Mouse (Mus musculus) small intestine, adult 2 months (tissue): Measurements from ENCODE around the gene Ypel2. TPM values are rescaled to one million over a fixed set of nuclear protein-coding genes. Genes with fewer than 3 reads are reported as not detected.

ENCODE experiments used
- H3K27ac ChIP-seq: fragments of 200-500 bp; 2 replicates; pipeline ENCODE4 v1.5.1; 2012; ENCODE audit warnings: low read depth, low read length, control low read depth, inconsistent platforms; ENCODE audit not compliant: insufficient read depth
- H3K27me3 ChIP-seq: fragments of 200-500 bp; 2 replicates; pipeline ENCODE4 v1.6.1; 2012; ENCODE audit warnings: mild to moderate bottlenecking, moderate library complexity, low read length, inconsistent platforms; ENCODE audit not compliant: control insufficient read depth, insufficient read depth
- H3K36me3 ChIP-seq: fragments of 200-500 bp; 2 replicates; pipeline ENCODE4 v1.6.1; 2012; ENCODE audit warnings: mild to moderate bottlenecking, low read length, control low read depth, inconsistent platforms; ENCODE audit not compliant: control insufficient read depth, insufficient read depth
- H3K4me1 ChIP-seq: fragments of 200-500 bp; 2 replicates; pipeline ENCODE4 v1.6.1; 2012; ENCODE audit warnings: low read length, inconsistent platforms, mixed read lengths; ENCODE audit not compliant: control insufficient read depth, insufficient read depth, insufficient read length
- H3K4me3 ChIP-seq: fragments of 200-500 bp; 2 replicates; pipeline ENCODE4 v1.5.1; 2012; ENCODE audit warnings: low read depth, mild to moderate bottlenecking, control low read depth, inconsistent platforms, low read length, moderate library complexity
- CTCF ChIP-seq: fragments of 200-500 bp; IDR thresholded peaks from 2 replicates; pipeline ENCODE4 v1.5.1; 2012; ENCODE audit warnings: low read depth, mild to moderate bottlenecking, control low read depth, inconsistent platforms, low read length, moderate library complexity, mixed read lengths; ENCODE audit not compliant: insufficient replicate concordance, insufficient read length; ENCODE audit errors: extremely low read depth
- POLR2A ChIP-seq: fragments of 200-500 bp; IDR thresholded peaks from 2 replicates; pipeline ENCODE4 v1.6.1; 2012; ENCODE audit warnings: low read depth, mild to moderate bottlenecking, control low read depth, inconsistent platforms, low read length, moderate library complexity
- WGBS: fragments of 180-500 bp; shearing (Covaris S2); methylation state at CpG from one replicate; pipeline ENCODE4 v1.1.7; 2018; 5-methylcytosine and 5-hydroxymethylcytosine counted together
- polyA plus RNA-seq: library from polyadenylated mRNA; depleted of rRNA; stranded (reverse); fragments of >200 nt; gene quantifications from 2 replicates; pipeline ENCODE4 v1.2.3, GENCODE M21; 2012

Gene Ypel2
- polyA plus RNA-seq, 1 experiment, result 5.6 TPM

- no peaks in the 10 kb centered on the region for H3K27me3 ChIP-seq
- 79% methylated on average over 5 of the region's 5 CpGs for WGBS
- TF ChIP-seq CTCF (no peak), POLR2A (no peak)
- no peak overlapping the region for H3K4me3 ChIP-seq
- no peak overlapping the region for H3K27ac ChIP-seq
- H3K36me3 ChIP-seq, result 0 out of 2 replicates have a peak, but pooled peaks cover 3% of the 10 kb centered on the region
- H3K4me1 ChIP-seq, result peaks cover 1% of the 10 kb centered on the region; the same call in 1 of the 2 replicates
These were observed 12.2 kb downstream of the Ypel2 start for GRCm38 (mm10) chr11:86981229-86981791.

- Histone ChIP-seq H3K27me3 (no peaks in the 10 kb centered on the region), H3K4me1 (peaks cover 9% of the 10 kb centered on the region), H3K36me3 (0 out of 2 replicates have a peak, but pooled peaks cover 3% of the 10 kb centered on the region), H3K4me3 (no peak overlapping the region), H3K27ac (no peak overlapping the region)
- 91% methylated on average over 6 of the region's 6 CpGs for WGBS
- TF ChIP-seq POLR2A (no peak), CTCF (no peak)
These were observed 13.0 kb downstream of the Ypel2 start for GRCm38 (mm10) chr11:86980526-86980925.

GRCm38 (mm10) chr11:86979799-86980198, 13.7 kb downstream of the Ypel2 start:
- Histone ChIP-seq H3K4me3 (no peak overlapping the region), H3K27ac (no peak overlapping the region), H3K4me1 (peaks cover 10% of the 10 kb centered on the region), H3K27me3 (no peaks in the 10 kb centered on the region), H3K36me3 (0 out of 2 replicates have a peak, but pooled peaks cover 3% of the 10 kb centered on the region)
- TF ChIP-seq CTCF (no peak), POLR2A (no peak)
- 83% methylated on average over 7 of the region's 7 CpGs for WGBS

- WGBS, result 94% methylated on average over 5 of the region's 5 CpGs
- H3K36me3 ChIP-seq, result 0 out of 2 replicates have a peak, but pooled peaks cover 5% of the 10 kb centered on the region
- H3K4me3 ChIP-seq, result no peak overlapping the region
- peaks cover 27% of the 10 kb centered on the region for H3K4me1 ChIP-seq
- no peak for TF ChIP-seq POLR2A
- no peak for TF ChIP-seq CTCF
- H3K27ac ChIP-seq, result no peak overlapping the region
- no peaks in the 10 kb centered on the region for H3K27me3 ChIP-seq
These were observed 16.3 kb downstream of the Ypel2 start for GRCm38 (mm10) chr11:86977242-86977641.

GRCm38 (mm10) chr11:86974401-86974800, 19.1 kb downstream of the Ypel2 start:
- no peak overlapping the region for H3K27ac ChIP-seq
- peaks cover 27% of the 10 kb centered on the region for H3K4me1 ChIP-seq
- 83% methylated on average over 3 of the region's 3 CpGs for WGBS
- no peak overlapping the region for H3K4me3 ChIP-seq
- H3K27me3 ChIP-seq, result no peaks in the 10 kb centered on the region
- TF ChIP-seq POLR2A (no peak), CTCF (no peak)
- peaks cover 15% of the 10 kb centered on the region for H3K36me3 ChIP-seq

- H3K36me3 ChIP-seq, result peaks cover 15% of the 10 kb centered on the region
- no peak overlapping the region for H3K4me3 ChIP-seq
- no peak overlapping the region for H3K27ac ChIP-seq
- peaks cover 28% of the 10 kb centered on the region for H3K4me1 ChIP-seq
- H3K27me3 ChIP-seq, result no peaks in the 10 kb centered on the region
- TF ChIP-seq CTCF (no peak), POLR2A (no peak)
- WGBS, result 62% methylated on average over 5 of the region's 5 CpGs
These were observed 20.3 kb downstream of the Ypel2 start for GRCm38 (mm10) chr11:86973255-86973654.

GRCm38 (mm10) chr11:86971057-86971753, 22.3 kb downstream of the Ypel2 start:
- TF ChIP-seq POLR2A (no peak), CTCF (no peak)
- peaks cover 35% of the 10 kb centered on the region for H3K4me1 ChIP-seq
- H3K27ac ChIP-seq, result no peak overlapping the region
- no peaks in the 10 kb centered on the region for H3K27me3 ChIP-seq
- H3K4me3 ChIP-seq, result no peak overlapping the region
- peaks cover 12% of the 10 kb centered on the region for H3K36me3 ChIP-seq
- WGBS, result 80% methylated on average over 7 of the region's 7 CpGs
